Mouse (Mus musculus) CH12.LX (cell line): ENCODE data around the gene Polm. TPM values are rescaled to one million over a fixed set of nuclear protein-coding genes. Genes with fewer than 3 reads are reported as not detected.

Source experiments
- DNase-seq: peaks from one replicate; pipeline ENCODE4 v3.0.0-alpha.2; 2013; ENCODE audit errors: extremely low read depth
- H3K27ac ChIP-seq: 2 replicates; pipeline ENCODE4 v1.5.1; 2012; ENCODE audit warnings: low read depth, mild to moderate bottlenecking, control low read depth, moderate library complexity; ENCODE audit not compliant: insufficient read depth
- H3K27me3 ChIP-seq: replicated peaks from 2 replicates; pipeline ENCODE3; 2012; ENCODE audit warnings: inconsistent platforms
- H3K36me3 ChIP-seq, 2 experiments: replicated peaks in 1 of 2; 2 replicates each; pipeline versions ENCODE3 to v1.6.1; 2012; ENCODE audit warnings: inconsistent platforms in 1 of 2, low read length in 1 of 2, mild to moderate bottlenecking in 1 of 2, mixed read lengths in 1 of 2, moderate library complexity in 1 of 2; ENCODE audit not compliant: control insufficient read depth in 1 of 2, insufficient read depth in 1 of 2
- H3K4me1 ChIP-seq, 2 experiments: 2 replicates each; pipeline ENCODE4 v1.6.1; 2012; ENCODE audit warnings: inconsistent platforms in 1 of 2, moderate library complexity in 1 of 2; ENCODE audit not compliant: insufficient read depth in 2 of 2, control insufficient read depth in 1 of 2
- H3K4me2 ChIP-seq: 2 replicates; pipeline ENCODE4 v1.6.1; 2012; ENCODE audit warnings: low read depth, mild to moderate bottlenecking, control low read depth; ENCODE audit not compliant: poor library complexity, insufficient read depth, severe bottlenecking
- H3K4me3 ChIP-seq, 3 experiments: fragments of 150-350 bp in 1 of 3; sonication (generic) in 1 of 3; replicated peaks in 1 of 3; 2 replicates each; pipeline versions ENCODE3 to v1.5.1; 2011 to 2012; ENCODE audit warnings: low read depth in 2 of 3, low read length in 2 of 3, mild to moderate bottlenecking in 2 of 3, moderate library complexity in 2 of 3, control low read depth in 1 of 3, improper control_type of control experiment in 1 of 3, inconsistent platforms in 1 of 3, mixed read lengths in 1 of 3; ENCODE audit not compliant: poor library complexity in 1 of 3
- H3K79me2 ChIP-seq: replicated peaks from 2 replicates; pipeline ENCODE4 v1.6.1; 2012; ENCODE audit warnings: mild to moderate bottlenecking, moderate library complexity; ENCODE audit not compliant: control insufficient read depth, poor library complexity, insufficient read depth, severe bottlenecking; ENCODE audit errors: extremely low read depth
- H3K9ac ChIP-seq: 2 replicates; pipeline ENCODE4 v1.6.1; 2012; ENCODE audit warnings: low read depth, mild to moderate bottlenecking, control low read depth, moderate library complexity; ENCODE audit not compliant: insufficient read depth
- H3K9me3 ChIP-seq: replicated peaks from 2 replicates; pipeline ENCODE3; 2012; ENCODE audit warnings: low read length, inconsistent platforms, mixed read lengths
- BHLHE40 ChIP-seq: IDR thresholded peaks from 2 replicates; pipeline ENCODE4 v1.6.1; 2011; ENCODE audit warnings: mild to moderate bottlenecking, low read depth, low read length, improper control_type of control experiment
- CTCF ChIP-seq, 2 experiments: IDR thresholded peaks in 1 of 2; conservative IDR thresholded peaks in 1 of 2; 2 replicates each; pipeline ENCODE4 v1.5.1; 2011 to 2012; ENCODE audit warnings: low read depth in 2 of 2, low read length in 2 of 2, improper control_type of control experiment in 1 of 2, inconsistent platforms in 1 of 2, mild to moderate bottlenecking in 1 of 2, moderate library complexity in 1 of 2
- E2F4 ChIP-seq: IDR thresholded peaks from 2 replicates; pipeline ENCODE4 v1.6.1; 2011; ENCODE audit warnings: low read depth, low read length, improper control_type of control experiment; ENCODE audit not compliant: insufficient replicate concordance
- ELF1 ChIP-seq: IDR thresholded peaks from 2 replicates; pipeline ENCODE4 v1.6.1; 2014; ENCODE audit warnings: low read depth, mild to moderate bottlenecking, inconsistent platforms, low read length, improper control_type of control experiment
- EP300 ChIP-seq: IDR thresholded peaks from 2 replicates; pipeline ENCODE4 v1.6.1; 2011; ENCODE audit warnings: low read length, improper control_type of control experiment
- JUN ChIP-seq: IDR thresholded peaks from 2 replicates; pipeline ENCODE4 v1.6.1; 2011; ENCODE audit warnings: low read depth, mild to moderate bottlenecking, low read length, improper control_type of control experiment, moderate library complexity; ENCODE audit not compliant: insufficient read depth
- KAT2A ChIP-seq: IDR thresholded peaks from 2 replicates; pipeline ENCODE4 v1.6.1; 2012; ENCODE audit warnings: low read length, improper control_type of control experiment, inconsistent platforms; ENCODE audit not compliant: insufficient replicate concordance
- MAX ChIP-seq: IDR thresholded peaks from 2 replicates; pipeline ENCODE4 v1.6.1; 2011; ENCODE audit warnings: low read length, improper control_type of control experiment
- MEF2A ChIP-seq: IDR thresholded peaks from 2 replicates; pipeline ENCODE4 v1.6.1; 2014; ENCODE audit warnings: low read depth, mild to moderate bottlenecking, inconsistent platforms, low read length, improper control_type of control experiment, borderline replicate concordance
- MYC ChIP-seq: IDR thresholded peaks from 2 replicates; pipeline ENCODE4 v1.6.1; 2011; ENCODE audit warnings: low read depth, mild to moderate bottlenecking, improper control_type of control experiment, low read length
- NELFE ChIP-seq: IDR thresholded peaks from 2 replicates; pipeline ENCODE4 v1.6.1; 2011; ENCODE audit warnings: low read depth, low read length, improper control_type of control experiment
- POLR2A ChIP-seq: IDR thresholded peaks from 2 replicates; pipeline ENCODE4 v1.6.1; 2011; ENCODE audit warnings: low read depth, mild to moderate bottlenecking, improper control_type of control experiment, low read length
- POLR2AphosphoS2 ChIP-seq: IDR thresholded peaks from 2 replicates; pipeline ENCODE4 v1.6.1; 2011; ENCODE audit warnings: low read depth, low read length, improper control_type of control experiment
- RAD21 ChIP-seq: IDR thresholded peaks from 2 replicates; pipeline ENCODE4 v1.6.1; 2011; ENCODE audit warnings: low read depth, mild to moderate bottlenecking, low read length, improper control_type of control experiment, moderate library complexity
- RCOR1 ChIP-seq: conservative IDR thresholded peaks from 2 replicates; pipeline ENCODE4 v1.6.1; 2012; ENCODE audit warnings: low read depth, mild to moderate bottlenecking, inconsistent platforms, low read length, improper control_type of control experiment
- TCF12 ChIP-seq: IDR thresholded peaks from 2 replicates; pipeline ENCODE4 v1.6.1; 2014; ENCODE audit warnings: low read depth, mild to moderate bottlenecking, inconsistent platforms, low read length, improper control_type of control experiment
- UBTF ChIP-seq: IDR thresholded peaks from 2 replicates; pipeline ENCODE4 v1.6.1; 2012; ENCODE audit warnings: low read depth, mild to moderate bottlenecking, inconsistent platforms, low read length, improper control_type of control experiment, moderate library complexity
- USF1 ChIP-seq: IDR thresholded peaks from 2 replicates; pipeline ENCODE4 v1.6.1; 2014; ENCODE audit warnings: low read depth, mild to moderate bottlenecking, inconsistent platforms, low read length, improper control_type of control experiment
- ZC3H11A ChIP-seq: IDR thresholded peaks from 2 replicates; pipeline ENCODE4 v1.6.1; 2012; ENCODE audit warnings: low read depth, mild to moderate bottlenecking, inconsistent platforms, low read length, improper control_type of control experiment
- ZKSCAN1 ChIP-seq: IDR thresholded peaks from 2 replicates; pipeline ENCODE4 v1.6.1; 2012; ENCODE audit warnings: low read depth, inconsistent platforms, low read length, improper control_type of control experiment, borderline replicate concordance
- ZMIZ1 ChIP-seq: IDR thresholded peaks from 2 replicates; pipeline ENCODE4 v1.6.1; 2012; ENCODE audit warnings: low read depth, mild to moderate bottlenecking, inconsistent platforms, low read length, improper control_type of control experiment
- ZNF384 ChIP-seq: IDR thresholded peaks from 2 replicates; pipeline ENCODE4 v1.6.1; 2012; ENCODE audit warnings: low read depth, low read length, improper control_type of control experiment, inconsistent platforms
- dilution Hi-C: fragments of 300-500 bp; cut with MboI; formaldehyde crosslinking; loops from 2 replicates; pipeline ENCODE4 v1.14.3; 2020; ENCODE audit warnings: low sequenced_read_pairs; ENCODE audit not compliant: extremely low pct_unique_long_range_greater_than_20kb, extremely low pct_ligation_motif_present
- in situ Hi-C: fragments of 300-500 bp; cut with MboI; formaldehyde crosslinking; loops from 3 replicates; pipeline ENCODE4 v1.14.3; 2019; ENCODE audit warnings: low sequenced_read_pairs, low pct_ligation_motif_present, low pct_unique_long_range_greater_than_20kb, mixed read lengths
- polyA plus RNA-seq: library from polyadenylated mRNA; unstranded; fragments of >175 nt; gene quantifications from 2 replicates; pipeline ENCODE4 v1.2.1, GENCODE M21; 2012; ENCODE audit warnings: low read depth; ENCODE audit not compliant: insufficient read length
- total RNA-seq, 2 experiments: library from RNA; depleted of rRNA; stranded (reverse); fragments of 300-350 nt in 1 of 2; fragments of >200 nt in 1 of 2; gene quantifications; 2 replicates each; pipeline ENCODE4 v1.2.3; 2012 to 2014

Polm gene
- total and polyA plus RNA-seq, 3 experiments = 1.9 to 9.7 (median 4.1) TPM

- H3K36me3 ChIP-seq = no peaks in the 10 kb centered on the region
- peaks cover 19% of the 10 kb centered on the region for H3K27me3 ChIP-seq
- DNase-seq = no peak
- H3K79me2 ChIP-seq = no peaks in the 10 kb centered on the region
- no peak overlapping the region for H3K4me3 ChIP-seq
- dilution Hi-C loops = no loop called here
- H3K27ac ChIP-seq = no peak overlapping the region
- in situ Hi-C loops = no loop called here
- peaks cover 17% of the 10 kb centered on the region for H3K9me3 ChIP-seq
- peaks cover 2 to 3% of the 10 kb centered on the region in 2 experiments; a peak in 2 of 4 replicates for H3K4me1 ChIP-seq
- H3K4me2 ChIP-seq = no peak overlapping the region
- H3K9ac ChIP-seq = no peak overlapping the region
- TF ChIP-seq ZMIZ1 (no peak), ZKSCAN1 (no peak), RAD21 (no peak), POLR2A (no peak), TCF12 (no peak), MYC (no peak), E2F4 (no peak), KAT2A (no peak), ZC3H11A (no peak)
These were observed 17.7 kb upstream of the Polm start for GRCm38 (mm10) chr11:5855481-5855880.

GRCm38 (mm10) chr11:5852314-5852713 lies 14.5 kb upstream of the Polm start:
- no peak overlapping the region for H3K4me3 ChIP-seq
- no peaks in the 10 kb centered on the region for H3K36me3 ChIP-seq
- dilution Hi-C loops = no loop called here
- no peaks in the 10 kb centered on the region for H3K79me2 ChIP-seq
- peaks cover 0 to 2% of the 10 kb centered on the region in 2 experiments; a peak in 2 of 4 replicates for H3K4me1 ChIP-seq
- TF ChIP-seq MEF2A (no peak), MYC (no peak), NELFE (no peak), UBTF (no peak), BHLHE40 (no peak), MAX (no peak), ELF1 (no peak), POLR2AphosphoS2 (no peak), CTCF (conservative IDR thresholded peaks at IDR 0.05 in 1 of 2, IDR thresholded peaks at IDR 0.05 in 1 of 2; ENCODE audit: low read depth in 2 of 2, low read length in 2 of 2) (no peak), POLR2A (no peak), EP300 (no peak), RCOR1 (no peak), TCF12 (no peak), USF1 (no peak), ZKSCAN1 (no peak), ZNF384 (no peak), JUN (no peak), ZMIZ1 (no peak)
- TF ChIP-seq, all 38 proteins: peak for 0
- peaks cover 7% of the 10 kb centered on the region for H3K9me3 ChIP-seq
- peaks cover 21% of the 10 kb centered on the region for H3K27me3 ChIP-seq
- no peak for DNase-seq
- H3K4me2 ChIP-seq = no peak overlapping the region
- in situ Hi-C loops = no loop called here
- no peak overlapping the region for H3K9ac ChIP-seq
- no peak overlapping the region for H3K27ac ChIP-seq
